Mouse (Mus musculus) megakaryocyte, embryonic 14.5 days (primary cell): Measurements from ENCODE around the gene Drg1.
"Not testable (repeated sequence)": the region's sequence is repeated elsewhere in the genome, so short reads cannot be mapped to it uniquely, and the experiment has no call there.

Experiments used
- FLI1 ChIP-seq: IDR thresholded peaks from 2 replicates; pipeline ENCODE4 v1.6.1; 2012; ENCODE audit warnings: low read length, inconsistent platforms, mixed read lengths
- GATA1 ChIP-seq: IDR thresholded peaks from 3 replicates; pipeline ENCODE4 v1.6.1; 2012; ENCODE audit warnings: mixed read lengths, low read length, inconsistent platforms, borderline replicate concordance

DNA sequence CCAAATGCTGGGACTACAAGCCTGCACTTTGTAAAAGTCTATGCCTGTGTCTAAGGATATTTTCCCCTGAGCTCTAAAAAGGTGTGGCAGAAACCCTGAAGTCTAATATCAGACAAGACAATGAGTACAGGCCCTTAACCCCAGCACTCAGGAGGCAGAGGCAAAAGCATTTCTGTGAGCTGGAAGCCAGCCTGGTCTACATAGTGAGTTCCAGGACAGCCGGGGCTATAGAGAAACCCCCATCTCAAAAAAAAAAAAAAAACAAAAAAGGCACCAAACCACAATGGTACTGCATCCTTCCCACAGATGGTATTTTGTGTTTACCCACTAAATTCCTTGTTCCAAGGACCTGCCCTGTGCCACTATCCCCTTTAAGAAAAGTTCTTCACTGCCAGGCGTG lies 127.9 kb downstream of the Drg1 start:
- TF ChIP-seq GATA1, FLI1: not testable (repeated sequence)
